Mouse (Mus musculus): ENCODE data around the gene Rere.

DNA sequence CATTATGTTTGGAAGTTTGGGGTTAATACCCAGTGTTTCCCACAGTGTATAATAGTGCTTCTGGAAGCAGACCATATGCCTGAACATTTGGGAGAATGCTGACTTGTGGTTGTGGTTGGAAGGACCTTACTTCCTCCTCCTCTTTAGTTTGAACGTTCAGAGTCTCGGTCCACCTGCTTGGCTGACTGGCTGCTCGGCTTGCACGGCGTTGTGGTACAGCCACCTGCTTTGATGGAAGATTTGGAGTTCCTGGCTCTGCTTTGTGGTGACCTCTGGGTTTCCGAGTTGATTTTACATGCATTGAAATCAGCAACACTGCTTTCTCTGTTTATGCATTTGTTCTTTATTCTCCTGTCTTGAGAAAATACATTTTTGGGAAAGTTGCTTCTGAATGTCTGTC is 208.6 kb downstream of the Rere start:
- TF ChIP-seq POLR2A (IDR thresholded peaks at IDR 0.05; ENCODE audit: borderline replicate concordance, extremely low read depth, insufficient read depth, insufficient read length, poor library complexity, severe bottlenecking) (no peak), CTCF (IDR thresholded peaks at IDR 0.05; ENCODE audit: borderline replicate concordance, extremely low read depth, insufficient read depth, insufficient read length) (no peak)
